Comparison of ENCODE assay signal across 9 mouse cellular contexts in genomic region chr11:4116458-4117141, GRCm38 (mm10). TPM values are rescaled to one million over a fixed set of nuclear protein-coding genes. Genes with fewer than 3 reads are reported as not detected.
DNase-seq lines count a peak whose midpoint lies in the region; ATAC-seq and TF ChIP-seq lines count a peak whose summit lies in the region.
"Had no signal": no experiment of that assay in that cellular context is flagged by ENCODE, and none has a peak within 500 bp of the region (broad histone marks: within the 10 kb centered on the region; RNA-seq: fewer than 3 reads in every experiment).

No protein-coding gene starts in this region.

- WGBS in stomach, embryonic 15.5 days = 56% methylated on average over 11 of the region's 11 CpGs
- 53% methylated on average over 11 of the region's 11 CpGs for WGBS in stomach, postnatal 0 days
- 32% methylated on average over 11 of the region's 11 CpGs for WGBS in liver, embryonic 12.5 days (ENCODE audit: insufficient replicate concordance)
- 69% methylated on average over 11 of the region's 11 CpGs for WGBS in midbrain, embryonic 11.5 days

- H3K4me1 ChIP-seq in stomach, embryonic 15.5 days = peaks cover 14% of the 10 kb centered on the region
- no peaks in the 10 kb centered on the region for H3K4me1 ChIP-seq in stomach, postnatal 0 days (replicated peaks; ENCODE audit: control insufficient read depth, insufficient read depth)
- H3K4me1 ChIP-seq in liver, embryonic 12.5 days = peaks cover 43% of the 10 kb centered on the region
- H3K4me1 ChIP-seq in midbrain, embryonic 11.5 days (ENCODE audit: control insufficient read depth, insufficient read depth, low read length) = no peaks in the 10 kb centered on the region

- no peaks in the 10 kb centered on the region for H3K36me3 ChIP-seq in stomach, embryonic 15.5 days
- no peaks in the 10 kb centered on the region for H3K36me3 ChIP-seq in stomach, postnatal 0 days (ENCODE audit: control insufficient read depth, insufficient read depth, low read length)
- H3K36me3 ChIP-seq in liver, embryonic 12.5 days = no peaks in the 10 kb centered on the region
- no peaks in the 10 kb centered on the region for H3K36me3 ChIP-seq in midbrain, embryonic 11.5 days (ENCODE audit: control insufficient read depth, insufficient read depth, low read length)
- H3K36me3 ChIP-seq: heart, embryonic 13.5 days had no signal

- H3K9me3 ChIP-seq in stomach, embryonic 15.5 days = no peaks in the 10 kb centered on the region
- H3K9me3 ChIP-seq in stomach, postnatal 0 days (ENCODE audit: control insufficient read depth, low read length) = no peaks in the 10 kb centered on the region
- no peaks in the 10 kb centered on the region for H3K9me3 ChIP-seq in liver, embryonic 12.5 days (replicated peaks)
- H3K9me3 ChIP-seq in midbrain, embryonic 11.5 days (ENCODE audit: control insufficient read depth, low read length) = no peaks in the 10 kb centered on the region
- H3K9me3 ChIP-seq: heart, embryonic 13.5 days had no signal

- peak; percentile 27 for DNase-seq in kidney, postnatal 14 days
- DNase-seq in kidney, postnatal 36 days = no peak
- DNase-seq in stomach, postnatal 0 days (ENCODE audit: low spot score) = no peak
- DNase-seq in adrenal gland, adult 2 months = no peak
- no peak for DNase-seq in midbrain, embryonic 11.5 days (ENCODE audit: low spot score, missing footprints)
- no peak for DNase-seq in heart, adult 9 months (ENCODE audit: low spot score in 2 of 2)

- H3K4me2 ChIP-seq in stomach, embryonic 15.5 days = no peak overlapping the region
- H3K4me2 ChIP-seq in stomach, postnatal 0 days (replicated peaks; ENCODE audit: low read depth) = no peak overlapping the region
- peak overlapping the region; percentile 73 for H3K4me2 ChIP-seq in liver, embryonic 12.5 days
- H3K4me2 ChIP-seq in midbrain, embryonic 11.5 days = no peak overlapping the region

- no peak for TF ChIP-seq EP300 in stomach, postnatal 0 days (optimal IDR thresholded peaks at IDR 0.05)

- H3K4me3 ChIP-seq in stomach, embryonic 15.5 days (replicated peaks) = no peak overlapping the region
- no peak overlapping the region for H3K4me3 ChIP-seq in stomach, postnatal 0 days (ENCODE audit: low read depth, low read length)
- 0 out of 2 replicates have a peak overlapping the region, but pooled peaks have one; percentile 1 for H3K4me3 ChIP-seq in liver, embryonic 12.5 days
- no peak overlapping the region for H3K4me3 ChIP-seq in midbrain, embryonic 11.5 days (ENCODE audit: low read depth, low read length)

- no peak for TF ChIP-seq CTCF in stomach, postnatal 0 days (IDR thresholded peaks at IDR 0.05; ENCODE audit: low read depth)

- ATAC-seq in stomach, embryonic 15.5 days (ENCODE audit: insufficient read depth, low FRiP score, low read depth) = peak; percentile 28; the same call in 1 of the 2 replicates
- ATAC-seq in stomach, postnatal 0 days (ENCODE audit: low FRiP score, low TSS enrichment) = no peak
- peak; percentile 44 for ATAC-seq in liver, embryonic 12.5 days
- ATAC-seq in midbrain, embryonic 11.5 days (ENCODE audit: low FRiP score) = no peak

- H3K9ac ChIP-seq in stomach, embryonic 15.5 days = no peak overlapping the region
- H3K9ac ChIP-seq in stomach, postnatal 0 days (ENCODE audit: low read length) = no peak overlapping the region
- 0 out of 2 replicates have a peak overlapping the region, but pooled peaks have one; percentile 51 for H3K9ac ChIP-seq in liver, embryonic 12.5 days
- no peak overlapping the region for H3K9ac ChIP-seq in midbrain, embryonic 11.5 days (ENCODE audit: low read length)
- H3K9ac ChIP-seq: heart, embryonic 13.5 days had no signal

- peaks cover 14% of the 10 kb centered on the region for H3K27me3 ChIP-seq in stomach, embryonic 15.5 days (replicated peaks)
- H3K27me3 ChIP-seq in stomach, postnatal 0 days (ENCODE audit: control insufficient read depth, insufficient read depth, low read length) = no peaks in the 10 kb centered on the region
- peaks cover 52% of the 10 kb centered on the region for H3K27me3 ChIP-seq in liver, embryonic 12.5 days (replicated peaks)
- H3K27me3 ChIP-seq in midbrain, embryonic 11.5 days (ENCODE audit: control insufficient read depth, insufficient read depth, low read length) = 0 out of 2 replicates have a peak, but pooled peaks cover 2% of the 10 kb centered on the region

- no peak overlapping the region for H3K27ac ChIP-seq in stomach, embryonic 15.5 days
- no peak overlapping the region for H3K27ac ChIP-seq in stomach, postnatal 0 days (replicated peaks)
- no peak overlapping the region for H3K27ac ChIP-seq in liver, embryonic 12.5 days
- H3K27ac ChIP-seq in midbrain, embryonic 11.5 days (ENCODE audit: low read depth, low read length) = no peak overlapping the region
- H3K27ac ChIP-seq: heart, embryonic 13.5 days had no signal

RNA-seq across cellular contexts. Expression of gene Sec14l2, which starts 6.6 kb away (rescaled TPM):
- polyA plus RNA-seq in stomach, embryonic 15.5 days (2015; fragmentation: Nextera tagmentation; extraction: Ambion mirVana) = 1.7 and 1.9 TPM in 2 replicates
- polyA plus RNA-seq in stomach, postnatal 0 days (2015; fragmentation: Nextera tagmentation; extraction: Ambion mirVana) = 0.95 and 1.5 TPM in 2 replicates
- polyA plus RNA-seq in liver, embryonic 12.5 days (2016; fragmentation: Nextera tagmentation; extraction: Ambion mirVana) = 5.4 and 5.9 TPM in 2 replicates
- 1 to 10 TPM; 1.8 to 2.2 TPM for total RNA-seq in adrenal gland, adult 2 months (2021)
- 0.59 and 0.71 TPM in 2 replicates for polyA plus RNA-seq in adrenal gland, adult 2 months (2012; rRNA removed)
- polyA plus RNA-seq in midbrain, embryonic 11.5 days (2014; fragmentation: Nextera tagmentation; extraction: Ambion mirVana) = 1.9 TPM in 2 replicates

RNA-seq across cellular contexts. Expression of gene Rnf215, which starts 18.4 kb away (rescaled TPM):
- polyA plus RNA-seq in stomach, embryonic 15.5 days (2015; fragmentation: Nextera tagmentation; extraction: Ambion mirVana) = 25.1 and 26.8 TPM in 2 replicates
- 19.6 and 23.2 TPM in 2 replicates for polyA plus RNA-seq in stomach, postnatal 0 days (2015; fragmentation: Nextera tagmentation; extraction: Ambion mirVana)
- 9.7 and 10.6 TPM in 2 replicates for polyA plus RNA-seq in liver, embryonic 12.5 days (2016; fragmentation: Nextera tagmentation; extraction: Ambion mirVana)
- 10 to 100 TPM; 21.7 to 25.0 TPM for total RNA-seq in adrenal gland, adult 2 months (2021)
- 34.6 and 40.2 TPM in 2 replicates for polyA plus RNA-seq in adrenal gland, adult 2 months (2012; rRNA removed)
- 23.5 and 26.7 TPM in 2 replicates for polyA plus RNA-seq in midbrain, embryonic 11.5 days (2014; fragmentation: Nextera tagmentation; extraction: Ambion mirVana)

RNA-seq across cellular contexts. Expression of gene Mtfp1, which starts 21.4 kb away (rescaled TPM):
- 21.7 and 21.8 TPM in 2 replicates for polyA plus RNA-seq in stomach, embryonic 15.5 days (2015; fragmentation: Nextera tagmentation; extraction: Ambion mirVana)
- 19.0 and 19.1 TPM in 2 replicates for polyA plus RNA-seq in stomach, postnatal 0 days (2015; fragmentation: Nextera tagmentation; extraction: Ambion mirVana)
- polyA plus RNA-seq in liver, embryonic 12.5 days (2016; fragmentation: Nextera tagmentation; extraction: Ambion mirVana) = 32.2 and 35.9 TPM in 2 replicates
- 10 to 100 TPM; 19.3 to 24.2 TPM for total RNA-seq in adrenal gland, adult 2 months (2021)
- polyA plus RNA-seq in adrenal gland, adult 2 months (2012; rRNA removed) = 40.4 and 43.8 TPM in 2 replicates
- 5.7 TPM in 2 replicates for polyA plus RNA-seq in midbrain, embryonic 11.5 days (2014; fragmentation: Nextera tagmentation; extraction: Ambion mirVana)

RNA-seq across cellular contexts. Expression of gene Ccdc157, which starts 43.5 kb away (rescaled TPM):
- polyA plus RNA-seq in stomach, embryonic 15.5 days (2015; fragmentation: Nextera tagmentation; extraction: Ambion mirVana) = 6.1 and 6.4 TPM in 2 replicates
- polyA plus RNA-seq in stomach, postnatal 0 days (2015; fragmentation: Nextera tagmentation; extraction: Ambion mirVana) = 2.1 and 2.2 TPM in 2 replicates
- 1.4 and 1.5 TPM in 2 replicates for polyA plus RNA-seq in liver, embryonic 12.5 days (2016; fragmentation: Nextera tagmentation; extraction: Ambion mirVana)
- 10 to 100 TPM; 10.3 to 13.1 TPM for total RNA-seq in adrenal gland, adult 2 months (2021)
- 9.3 and 11.3 TPM in 2 replicates for polyA plus RNA-seq in adrenal gland, adult 2 months (2012; rRNA removed)
- 2.5 and 3.1 TPM in 2 replicates for polyA plus RNA-seq in midbrain, embryonic 11.5 days (2014; fragmentation: Nextera tagmentation; extraction: Ambion mirVana)

RNA-seq across cellular contexts. Expression of gene Sf3a1, which starts 43.5 kb away (rescaled TPM):
- polyA plus RNA-seq in stomach, embryonic 15.5 days (2015; fragmentation: Nextera tagmentation; extraction: Ambion mirVana) = 39.2 and 44.2 TPM in 2 replicates
- polyA plus RNA-seq in stomach, postnatal 0 days (2015; fragmentation: Nextera tagmentation; extraction: Ambion mirVana) = 16.0 and 16.5 TPM in 2 replicates
- 41.7 and 42.1 TPM in 2 replicates for polyA plus RNA-seq in liver, embryonic 12.5 days (2016; fragmentation: Nextera tagmentation; extraction: Ambion mirVana)
- 10 to 100 TPM; 47.0 to 52.5 TPM for total RNA-seq in adrenal gland, adult 2 months (2021)
- 36.4 and 39.8 TPM in 2 replicates for polyA plus RNA-seq in adrenal gland, adult 2 months (2012; rRNA removed)
- 92.1 and 93.6 TPM in 2 replicates for polyA plus RNA-seq in midbrain, embryonic 11.5 days (2014; fragmentation: Nextera tagmentation; extraction: Ambion mirVana)

Comparison
In these comparisons a context has a peak if more than half of its experiments do, and no peak if none do; other contexts are left out.
1. ATAC-seq: peak in stomach, embryonic 15.5 days (single experiment) and liver, embryonic 12.5 days (single experiment); none in stomach, postnatal 0 days (single experiment) and midbrain, embryonic 11.5 days (single experiment).